Mouse (Mus musculus): Measurements from ENCODE around the gene Stra8. TPM values are rescaled to one million over a fixed set of nuclear protein-coding genes. Genes with fewer than 3 reads are reported as not detected.

The Stra8 gene
- polyA plus RNA-seq, 1 experiment = not detected

GRCm38 (mm10) chr6:34875966-34876834 is 43.8 kb upstream of the Stra8 start:
- H3K4me1 ChIP-seq (ENCODE audit: control insufficient read depth, insufficient read depth, insufficient read length, low read length) = peaks cover 4% of the 10 kb centered on the region; the same call in 1 of the 2 replicates
- peak overlapping the region; percentile 48; the same call in 1 of the 2 replicates for H3K27ac ChIP-seq (ENCODE audit: insufficient read depth, low read depth, low read length)
- no peak for TF ChIP-seq CTCF (IDR thresholded peaks at IDR 0.05; ENCODE audit: extremely low read depth, insufficient read length, insufficient replicate concordance, low read depth, low read length)
- H3K36me3 ChIP-seq (ENCODE audit: control insufficient read depth, insufficient read depth, low read length) = peaks cover 3% of the 10 kb centered on the region; the same call in 1 of the 2 replicates
- no peak overlapping the region for H3K4me3 ChIP-seq (ENCODE audit: low read depth, low read length)
- no peaks in the 10 kb centered on the region for H3K27me3 ChIP-seq (ENCODE audit: control insufficient read depth, insufficient read depth, low read length)
- WGBS = 75% methylated on average over 12 of the region's 12 CpGs

GRCm38 (mm10) chr6:34876835-34877156 is 43.2 kb upstream of the Stra8 start:
- Histone ChIP-seq H3K36me3 (ENCODE audit: control insufficient read depth, insufficient read depth, low read length) (peaks cover 3% of the 10 kb centered on the region; the same call in 1 of the 2 replicates), H3K27ac (ENCODE audit: insufficient read depth, low read depth, low read length) (no peak overlapping the region), H3K4me1 (ENCODE audit: control insufficient read depth, insufficient read depth, insufficient read length, low read length) (peaks cover 4% of the 10 kb centered on the region; the same call in 1 of the 2 replicates), H3K4me3 (ENCODE audit: low read depth, low read length) (no peak overlapping the region), H3K27me3 (ENCODE audit: control insufficient read depth, insufficient read depth, low read length) (no peaks in the 10 kb centered on the region)
- WGBS = 64% methylated on average over 2 of the region's 2 CpGs
- TF ChIP-seq POLR2A (IDR thresholded peaks at IDR 0.05; ENCODE audit: low read depth, low read length) (no peak), CTCF (IDR thresholded peaks at IDR 0.05; ENCODE audit: extremely low read depth, insufficient read length, insufficient replicate concordance, low read depth, low read length) (no peak)

GRCm38 (mm10) chr6:34877509-34878321 is 42.2 kb upstream of the Stra8 start, which contains the start of gene Cyren:
Gene Cyren, minus strand, starts transcription at chr6:34878060.
- TF ChIP-seq CTCF (IDR thresholded peaks at IDR 0.05; ENCODE audit: extremely low read depth, insufficient read length, insufficient replicate concordance, low read depth, low read length) = peak; percentile 64
- peak; percentile 76 for TF ChIP-seq POLR2A (IDR thresholded peaks at IDR 0.05; ENCODE audit: low read depth, low read length)
- Histone ChIP-seq H3K27ac (ENCODE audit: insufficient read depth, low read depth, low read length) (peak within 1 kb of the TSS; percentile 81), H3K36me3 (ENCODE audit: control insufficient read depth, insufficient read depth, low read length) (peaks cover 1% of the 10 kb centered on the region; the same call in 1 of the 2 replicates), H3K4me1 (ENCODE audit: control insufficient read depth, insufficient read depth, insufficient read length, low read length) (peaks cover 4% of the 10 kb centered on the region; the same call in 1 of the 2 replicates), H3K27me3 (ENCODE audit: control insufficient read depth, insufficient read depth, low read length) (no peaks in the 10 kb centered on the region), H3K4me3 (ENCODE audit: low read depth, low read length) (peak within 1 kb of the TSS; percentile 98)
- WGBS = under 1% methylated on average over 56 of the region's 56 CpGs

- Histone ChIP-seq H3K36me3 (ENCODE audit: control insufficient read depth, insufficient read depth, low read length) (no peaks in the 10 kb centered on the region; the same call in 1 of the 2 replicates), H3K27me3 (ENCODE audit: control insufficient read depth, insufficient read depth, low read length) (no peaks in the 10 kb centered on the region), H3K4me1 (ENCODE audit: control insufficient read depth, insufficient read depth, insufficient read length, low read length) (peaks cover 4% of the 10 kb centered on the region; the same call in 1 of the 2 replicates), H3K4me3 (ENCODE audit: low read depth, low read length) (no peak overlapping the region), H3K27ac (ENCODE audit: insufficient read depth, low read depth, low read length) (no peak overlapping the region)
- WGBS = 92% methylated on average over 16 of the region's 16 CpGs
- TF ChIP-seq CTCF (IDR thresholded peaks at IDR 0.05; ENCODE audit: extremely low read depth, insufficient read length, insufficient replicate concordance, low read depth, low read length) (no peak), POLR2A (IDR thresholded peaks at IDR 0.05; ENCODE audit: low read depth, low read length) (no peak)
Measured at GRCm38 (mm10) chr6:34879101-34879740, 40.7 kb upstream of the Stra8 start.

GRCm38 (mm10) chr6:34879911-34880475 is 40.0 kb upstream of the Stra8 start:
- peaks cover 4% of the 10 kb centered on the region; the same call in 1 of the 2 replicates for H3K4me1 ChIP-seq (ENCODE audit: control insufficient read depth, insufficient read depth, insufficient read length, low read length)
- peak; percentile 54; the same call in 1 of the 2 replicates for TF ChIP-seq CTCF (IDR thresholded peaks at IDR 0.05; ENCODE audit: extremely low read depth, insufficient read length, insufficient replicate concordance, low read depth, low read length)
- TF ChIP-seq POLR2A (IDR thresholded peaks at IDR 0.05; ENCODE audit: low read depth, low read length) = no peak
- H3K4me3 ChIP-seq (ENCODE audit: low read depth, low read length) = no peak overlapping the region
- no peaks in the 10 kb centered on the region; the same call in 1 of the 2 replicates for H3K36me3 ChIP-seq (ENCODE audit: control insufficient read depth, insufficient read depth, low read length)
- H3K27me3 ChIP-seq (ENCODE audit: control insufficient read depth, insufficient read depth, low read length) = no peaks in the 10 kb centered on the region
- WGBS = 60% methylated on average over 6 of the region's 6 CpGs
- no peak overlapping the region for H3K27ac ChIP-seq (ENCODE audit: insufficient read depth, low read depth, low read length)

GRCm38 (mm10) chr6:34884724-34885123 is 35.2 kb upstream of the Stra8 start:
- H3K27me3 ChIP-seq (ENCODE audit: control insufficient read depth, insufficient read depth, low read length) = no peaks in the 10 kb centered on the region
- H3K4me1 ChIP-seq (ENCODE audit: control insufficient read depth, insufficient read depth, insufficient read length, low read length) = no peaks in the 10 kb centered on the region
- 50% methylated on average over 7 of the region's 7 CpGs for WGBS
- H3K36me3 ChIP-seq (ENCODE audit: control insufficient read depth, insufficient read depth, low read length) = peaks cover 4% of the 10 kb centered on the region; the same call in 1 of the 2 replicates
- no peak overlapping the region for H3K27ac ChIP-seq (ENCODE audit: insufficient read depth, low read depth, low read length)
- H3K4me3 ChIP-seq (ENCODE audit: low read depth, low read length) = no peak overlapping the region
- TF ChIP-seq CTCF (IDR thresholded peaks at IDR 0.05; ENCODE audit: extremely low read depth, insufficient read length, insufficient replicate concordance, low read depth, low read length) = no peak
- TF ChIP-seq POLR2A (IDR thresholded peaks at IDR 0.05; ENCODE audit: low read depth, low read length) = no peak

Measured in small intestine, adult 2 months (tissue).